Mouse (Mus musculus): ENCODE measurements around the gene Ncoa6.

GRCm38 (mm10) chr2:155513543-155513942, 39.8 kb upstream of the Ncoa6 start:
- no peak for TF ChIP-seq CTCF (IDR thresholded peaks at IDR 0.05; ENCODE audit: insufficient read depth, low read depth, low read length)
- TF ChIP-seq POLR2A (IDR thresholded peaks at IDR 0.05; ENCODE audit: insufficient read depth, low read depth, low read length) = no peak; the same call in 1 of the 2 replicates
